Mouse (Mus musculus) skeletal muscle tissue, postnatal 0 days (tissue): Measurements from ENCODE around the gene Olfr1247. TPM values are rescaled to one million over a fixed set of nuclear protein-coding genes. Genes with fewer than 3 reads are reported as not detected.

Experiments used
- polyA plus RNA-seq: library from polyadenylated mRNA; unstranded; fragments of >200 nt; fragmentation: Nextera tagmentation; extraction: Ambion mirVana; gene quantifications from 2 replicates; pipeline ENCODE4 v1.2.1, GENCODE M21; 2015

The Olfr1247 gene
- polyA plus RNA-seq = not detected in 2 replicates

DNA sequence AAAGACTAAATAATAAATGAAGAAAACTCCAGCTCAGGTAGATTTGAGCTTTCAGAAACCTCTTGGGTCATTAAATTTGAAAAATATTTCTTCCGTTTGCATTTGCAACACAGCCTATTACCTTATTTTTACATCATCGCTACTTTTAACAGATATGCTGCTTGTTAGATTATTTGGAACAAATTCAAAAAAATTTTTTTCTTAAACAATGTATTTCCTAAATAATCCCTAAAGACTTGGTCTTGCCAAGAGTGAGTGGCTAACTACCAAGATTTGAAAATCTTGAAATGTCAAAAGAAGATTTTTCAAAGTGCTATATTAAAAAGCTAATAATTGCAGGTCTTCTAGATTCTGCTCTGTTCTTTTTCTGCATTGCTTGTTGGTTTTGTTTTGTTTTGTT, at the start of gene Olfr1247:
TSS of gene Olfr1247 (minus strand) at position 101 of the 400 bp plus-strand sequence.

GRCm38 (mm10) chr2:89661367-89661766, 47.4 kb upstream of the Olfr1247 start, which contains the start of gene Olfr1250:
Gene Olfr1250, minus strand, starts transcription at chr2:89661467.

GRCm38 (mm10) chr2:89634883-89635282, 21.0 kb upstream of the Olfr1247 start, which contains the start of gene Olfr1249:
Gene Olfr1249, minus strand, starts transcription at chr2:89634983.

DNA sequence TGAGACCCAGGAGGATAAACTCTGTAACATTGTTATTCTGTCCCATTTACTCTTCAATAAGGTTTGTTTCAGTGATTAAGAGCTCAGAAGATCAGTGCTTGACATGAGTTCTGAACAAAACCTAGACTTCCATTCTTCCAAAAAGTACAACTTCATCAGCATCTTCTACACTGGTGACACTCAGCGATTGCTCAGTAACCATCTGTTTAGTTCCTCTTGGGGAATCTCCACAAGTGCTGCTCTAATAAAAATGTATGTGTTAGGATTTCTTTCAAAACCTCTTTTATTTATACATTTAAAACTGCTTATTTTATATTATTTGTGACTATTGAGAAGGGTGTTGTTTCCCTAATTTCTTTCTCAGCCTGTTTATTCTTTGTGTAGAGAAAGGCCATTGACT, 4.2 kb upstream of the Olfr1247 start, which contains the start of gene Olfr1248:
TSS of gene Olfr1248 (minus strand) at position 101 of the 400 bp plus-strand sequence.

DNA sequence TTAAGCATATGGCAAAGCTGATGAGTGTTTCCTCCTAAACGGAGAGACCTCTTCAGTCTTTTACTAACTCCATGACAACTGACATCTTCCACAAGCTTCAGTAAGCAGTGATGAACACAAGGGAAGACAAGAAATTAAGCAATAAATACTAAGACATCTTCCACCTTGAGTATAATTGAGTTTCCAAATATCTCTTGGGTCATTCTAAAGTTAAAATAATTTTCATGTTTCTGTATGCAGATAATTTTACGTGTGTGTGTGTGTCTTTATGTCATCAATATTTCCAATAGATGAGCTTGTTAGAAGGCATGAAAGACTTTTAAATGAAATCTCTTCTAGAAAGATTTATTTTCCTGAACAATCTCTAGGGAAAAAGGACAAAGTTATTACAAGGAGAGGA, 20.9 kb downstream of the Olfr1247 start, which contains the start of gene Olfr1246:
TSS of gene Olfr1246 (minus strand) at position 101 of the 400 bp plus-strand sequence.

GRCm38 (mm10) chr2:89578347-89578746, 35.6 kb downstream of the Olfr1247 start, which contains the start of gene Olfr1245:
Gene Olfr1245, minus strand, starts transcription at chr2:89578447.

Other genes starting within 250 kb of the Olfr1247 start
- gene Olfr1234, start 249.3 kb downstream of the Olfr1247 start, polyA plus RNA-seq = not detected in 2 replicates
- not detected in 2 replicates for gene Olfr1238, start 204.5 kb downstream of the Olfr1247 start, polyA plus RNA-seq
- gene Olfr1239, start 193.7 kb downstream of the Olfr1247 start, polyA plus RNA-seq = not detected in 2 replicates
- gene Olfr1240, start 171.1 kb downstream of the Olfr1247 start, polyA plus RNA-seq = not detected in 2 replicates
- gene Olfr1241, start 127.0 kb downstream of the Olfr1247 start, polyA plus RNA-seq = not detected in 2 replicates
- gene Olfr1242, start 115.8 kb downstream of the Olfr1247 start, polyA plus RNA-seq = not detected in 2 replicates
- gene Olfr1243, start 82.6 kb downstream of the Olfr1247 start, polyA plus RNA-seq = not detected in 2 replicates
- not detected in 2 replicates for gene Olfr1245, start 35.7 kb downstream of the Olfr1247 start, polyA plus RNA-seq
- gene Olfr1246, start 21.0 kb downstream of the Olfr1247 start, polyA plus RNA-seq = not detected in 2 replicates
- not detected in 2 replicates for gene Olfr1248, start 4.1 kb upstream of the Olfr1247 start, polyA plus RNA-seq
- not detected in 2 replicates for gene Olfr1249, start 20.9 kb upstream of the Olfr1247 start, polyA plus RNA-seq
- gene Olfr1250, start 47.3 kb upstream of the Olfr1247 start, polyA plus RNA-seq = not detected in 2 replicates
- not detected in 2 replicates for gene Olfr1251, start 57.8 kb upstream of the Olfr1247 start, polyA plus RNA-seq
- not detected in 2 replicates for gene Olfr1252, start 110.9 kb upstream of the Olfr1247 start, polyA plus RNA-seq
- not detected in 2 replicates for gene Olfr1253, start 143.0 kb upstream of the Olfr1247 start, polyA plus RNA-seq
- gene Olfr1254, start 179.5 kb upstream of the Olfr1247 start, polyA plus RNA-seq = not detected in 2 replicates
- gene Olfr1255, start 197.9 kb upstream of the Olfr1247 start, polyA plus RNA-seq = not detected in 2 replicates
- not detected in 2 replicates for gene Olfr1256, start 227.4 kb upstream of the Olfr1247 start, polyA plus RNA-seq
- gene Olfr48, start 234.1 kb upstream of the Olfr1247 start, polyA plus RNA-seq = not detected in 2 replicates